ENCODE assay signal across 16 mouse cellular contexts in the genomic region with DNA sequence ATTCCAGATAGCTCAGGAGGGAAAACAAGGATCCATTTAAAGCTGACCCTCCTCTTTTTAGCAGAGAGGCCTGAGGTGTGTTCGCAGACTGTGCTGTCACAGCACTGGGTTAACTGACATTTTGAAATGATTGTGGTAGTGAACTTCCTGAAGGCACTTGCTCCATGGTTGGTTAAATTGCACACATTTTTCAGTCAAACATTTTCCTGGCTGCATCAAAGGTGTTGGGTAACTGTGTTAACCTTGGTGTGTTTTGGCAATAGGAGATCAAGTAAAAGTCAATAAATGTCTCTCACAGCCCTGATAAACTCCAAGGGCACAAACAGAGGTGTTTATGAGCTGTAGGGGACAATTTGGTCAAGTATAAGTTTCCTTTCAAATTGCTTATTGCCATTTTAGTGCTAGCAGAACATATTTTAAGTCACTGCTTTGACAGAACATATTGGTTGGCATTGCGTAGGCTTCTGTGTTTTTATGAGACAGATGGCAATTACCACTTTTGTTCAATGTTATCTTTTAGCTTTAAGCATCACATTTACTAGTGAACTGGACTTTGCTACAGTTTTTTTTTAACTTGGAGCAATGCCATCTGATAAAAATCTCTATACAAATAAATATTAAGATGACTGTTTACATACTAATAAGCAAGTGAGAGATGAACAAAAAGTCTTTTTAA.
DNase-seq lines count a peak whose midpoint lies in the region; ATAC-seq and TF ChIP-seq lines count a peak whose summit lies in the region.
"Had no signal": no experiment of that assay in that cellular context is flagged by ENCODE, and none has a peak within 500 bp of the region (broad histone marks: within the 10 kb centered on the region; RNA-seq: fewer than 3 reads in every experiment).

No protein-coding gene starts in this region.

- no peak overlapping the region for H3K4me2 ChIP-seq in forebrain, postnatal 0 days (ENCODE audit: low read depth)
- H3K4me2 ChIP-seq: heart, embryonic 15.5 days; intestine, embryonic 15.5 days; neural tube, embryonic 13.5 days had no signal

- H3K9me3 ChIP-seq in forebrain, postnatal 0 days (ENCODE audit: low read length) = no peaks in the 10 kb centered on the region
- H3K9me3 ChIP-seq: heart, embryonic 15.5 days; intestine, embryonic 15.5 days; neural tube, embryonic 13.5 days had no signal

- no peak for TF ChIP-seq CTCF in forebrain, postnatal 0 days (IDR thresholded peaks at IDR 0.05; ENCODE audit: low read depth)

- no peak overlapping the region for H3K9ac ChIP-seq in forebrain, postnatal 0 days
- H3K9ac ChIP-seq: heart, embryonic 15.5 days; intestine, embryonic 15.5 days; neural tube, embryonic 13.5 days had no signal

- no peaks in the 10 kb centered on the region for H3K4me1 ChIP-seq in forebrain, postnatal 0 days (ENCODE audit: insufficient read depth)
- H3K4me1 ChIP-seq: heart, embryonic 15.5 days; intestine, embryonic 15.5 days; neural tube, embryonic 13.5 days had no signal

- DNase-seq in frontal cortex, postnatal 36 days (ENCODE audit: low spot score in 2 of 2) = peak; percentile 30 to 74
- DNase-seq in frontal cortex, postnatal 14 days (ENCODE audit: low spot score in 2 of 2) = no peak
- peak; percentile 75 for DNase-seq in brain, adult 2 months (ENCODE audit: low read depth, low spot score)
- peak; percentile 67 for DNase-seq in forebrain, postnatal 0 days
- DNase-seq in left cerebral cortex, adult 9 months (ENCODE audit: low spot score in 2 of 2) = peak; percentile 13 to 64
- DNase-seq in heart, adult 11 months = no peak
- no peak for DNase-seq in gastrocnemius, postnatal 25 days
- DNase-seq: cerebellum, adult 9-10 months; kidney, postnatal 14 days; lung, adult 18-20 months; retina, postnatal 1 day; thymus, adult 18-20 months had no signal

- ATAC-seq in forebrain, postnatal 0 days = peak; percentile 42
- ATAC-seq: CD4-positive, CD25-positive, alpha-beta regulatory T cell, adult 4 months; intestine, embryonic 15.5 days had no signal

- H3K27me3 ChIP-seq in forebrain, postnatal 0 days (ENCODE audit: insufficient read depth, low read length) = no peaks in the 10 kb centered on the region
- H3K27me3 ChIP-seq: heart, embryonic 15.5 days; intestine, embryonic 15.5 days; neural tube, embryonic 13.5 days had no signal

- WGBS in forebrain, postnatal 0 days = 60% methylated on average over 2 of the region's 2 CpGs

- no peaks in the 10 kb centered on the region for H3K36me3 ChIP-seq in forebrain, postnatal 0 days (ENCODE audit: insufficient read depth)
- H3K36me3 ChIP-seq: heart, embryonic 15.5 days; intestine, embryonic 15.5 days; neural tube, embryonic 13.5 days had no signal

- H3K27ac ChIP-seq in forebrain, postnatal 0 days (ENCODE audit: low read depth, low read length) = no peak overlapping the region
- H3K27ac ChIP-seq: heart, embryonic 15.5 days; intestine, embryonic 15.5 days; neural tube, embryonic 13.5 days had no signal

- no peak overlapping the region for H3K4me3 ChIP-seq in forebrain, postnatal 0 days (ENCODE audit: low read depth, low read length)
- H3K4me3 ChIP-seq: heart, embryonic 15.5 days; intestine, embryonic 15.5 days; neural tube, embryonic 13.5 days had no signal

Comparison
In these comparisons a context has a peak if more than half of its experiments do, and no peak if none do; other contexts are left out.
1. DNase-seq: peak in frontal cortex, postnatal 36 days (2 of 2), brain, adult 2 months (single experiment), forebrain, postnatal 0 days (single experiment) and left cerebral cortex, adult 9 months (2 of 2); none in frontal cortex, postnatal 14 days (0 of 2), heart, adult 11 months (single experiment) and gastrocnemius, postnatal 25 days (single experiment).